Mouse (Mus musculus) Muller cell, postnatal 12 days (primary cell): ENCODE results near the gene Ykt6.
"Not testable (repeated sequence)": the region's sequence is repeated elsewhere in the genome, so short reads cannot be mapped to it uniquely, and the experiment has no call there.

Source experiments
- DNase-seq: peaks from one replicate; pipeline ENCODE4 v3.0.0-alpha.2; 2015; ENCODE audit errors: inconsistent ontology term

Gene Ykt6

DNA sequence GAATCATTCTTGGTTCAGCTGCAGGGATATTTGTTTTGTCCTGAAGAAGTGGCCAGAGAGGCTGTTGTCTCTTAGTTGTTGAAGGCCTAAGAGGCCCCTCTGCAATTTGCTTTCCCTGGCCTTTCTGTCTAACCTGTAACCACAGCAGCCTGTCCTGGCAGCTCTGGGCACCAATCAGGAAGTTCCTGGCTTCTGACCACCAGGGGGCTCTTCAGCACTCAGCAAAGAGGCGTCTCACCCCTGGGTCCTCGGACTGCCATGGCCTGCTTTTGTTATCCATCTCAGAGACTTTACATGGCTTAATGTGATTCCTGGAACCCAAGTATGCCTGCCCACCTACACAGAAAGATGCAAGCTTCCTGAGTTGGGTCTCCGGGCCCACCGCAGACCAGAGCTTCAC, 35.4 kb downstream of the Ykt6 start:
- peak; percentile 39 for DNase-seq

GRCm38 (mm10) chr11:5994212-5994611, 38.7 kb downstream of the Ykt6 start:
- DNase-seq = no peak

DNA sequence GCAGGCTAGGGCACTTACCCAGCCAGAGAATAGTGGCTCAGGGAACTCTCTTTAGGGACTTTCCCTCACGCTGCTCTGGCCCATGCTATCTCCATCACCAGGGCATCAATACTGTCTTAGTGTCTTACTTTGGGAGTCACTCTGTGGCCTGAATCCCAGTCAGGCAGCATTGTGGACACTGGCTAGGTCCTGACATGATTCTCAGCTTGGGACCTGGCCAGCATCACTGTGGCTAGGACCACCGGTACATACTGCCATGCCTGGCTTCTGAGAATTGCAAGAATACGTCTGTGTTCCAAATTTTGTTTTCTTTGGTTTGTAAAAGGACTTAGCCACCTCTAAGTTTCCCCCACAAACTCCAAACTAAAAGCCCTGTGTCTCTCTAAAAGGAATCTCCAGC, 39.4 kb downstream of the Ykt6 start:
- no peak for DNase-seq

- peak; percentile 74 for DNase-seq
Observed at GRCm38 (mm10) chr11:5995989-5996388, 40.5 kb downstream of the Ykt6 start.

- DNase-seq = no peak
Observed at GRCm38 (mm10) chr11:5998472-5998871, 43.0 kb downstream of the Ykt6 start.

GRCm38 (mm10) chr11:5999832-6000771, 44.6 kb downstream of the Ykt6 start:
- DNase-seq = peak; percentile 94

GRCm38 (mm10) chr11:6000961-6001682, 45.6 kb downstream of the Ykt6 start:
- peak; percentile 9 for DNase-seq

GRCm38 (mm10) chr11:6001981-6002649, 46.6 kb downstream of the Ykt6 start:
- peak; percentile 38 for DNase-seq

DNA sequence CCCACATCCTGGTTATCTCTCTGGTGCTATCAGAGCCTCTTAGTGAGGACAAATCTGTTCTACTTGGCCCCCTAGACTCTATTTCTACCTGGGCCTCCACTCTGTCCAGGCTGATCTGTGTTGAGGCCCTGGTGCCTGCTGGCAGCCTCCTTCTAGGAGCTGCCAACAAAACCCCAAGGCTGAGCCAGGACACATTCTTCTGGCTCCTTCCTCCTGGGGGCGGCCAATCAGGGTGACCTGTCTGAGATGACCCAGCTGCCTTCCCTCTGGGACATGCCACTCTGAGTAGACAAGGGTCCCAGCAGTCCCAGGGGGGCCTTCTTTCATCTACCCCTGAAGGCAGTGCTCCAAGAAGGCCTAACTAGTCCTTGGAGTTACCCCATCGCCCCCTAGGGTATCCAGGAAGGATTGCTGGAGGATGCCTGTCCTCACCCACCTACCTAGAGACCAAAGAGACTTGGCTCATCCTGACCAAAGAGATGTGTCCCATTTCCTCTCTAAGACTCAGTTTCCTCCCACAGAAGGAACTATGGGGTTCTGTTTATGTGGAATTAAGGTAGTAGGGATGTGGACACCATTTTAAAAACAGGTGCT, 47.6 kb downstream of the Ykt6 start:
- peak; percentile 44 for DNase-seq

DNA sequence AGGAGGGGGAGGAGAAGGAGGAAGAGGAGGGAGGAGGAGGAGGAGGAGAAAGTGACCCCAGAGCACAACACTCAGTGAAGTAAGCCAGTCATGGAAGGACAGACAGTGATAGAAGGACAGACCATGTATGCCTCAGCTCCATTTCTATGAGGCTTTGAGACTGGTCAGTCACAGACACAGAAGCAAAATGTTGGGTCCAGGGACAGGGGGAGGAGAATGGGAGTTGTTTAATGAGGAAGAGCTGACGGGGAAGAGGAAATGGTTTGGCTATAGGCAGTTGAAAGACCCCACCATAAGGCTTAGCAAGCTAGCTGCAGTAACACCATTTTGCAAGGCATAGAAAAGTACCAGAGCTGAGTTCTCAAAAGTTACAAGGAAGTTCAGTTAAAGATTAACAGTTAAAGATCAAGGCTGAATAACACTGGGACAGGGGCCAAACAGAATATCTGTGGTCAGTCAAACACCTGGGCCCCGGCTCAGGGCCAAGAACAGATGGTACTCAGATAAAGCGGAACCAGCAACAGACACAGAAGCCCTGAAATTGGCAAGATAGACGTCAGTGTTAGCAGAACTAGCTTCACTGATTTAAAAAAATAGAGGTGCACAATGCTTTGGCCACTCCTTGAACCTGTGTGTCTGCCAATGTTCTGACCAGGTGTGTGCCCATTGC, 50.0 kb downstream of the Ykt6 start:
- not testable (repeated sequence) for DNase-seq

DNA sequence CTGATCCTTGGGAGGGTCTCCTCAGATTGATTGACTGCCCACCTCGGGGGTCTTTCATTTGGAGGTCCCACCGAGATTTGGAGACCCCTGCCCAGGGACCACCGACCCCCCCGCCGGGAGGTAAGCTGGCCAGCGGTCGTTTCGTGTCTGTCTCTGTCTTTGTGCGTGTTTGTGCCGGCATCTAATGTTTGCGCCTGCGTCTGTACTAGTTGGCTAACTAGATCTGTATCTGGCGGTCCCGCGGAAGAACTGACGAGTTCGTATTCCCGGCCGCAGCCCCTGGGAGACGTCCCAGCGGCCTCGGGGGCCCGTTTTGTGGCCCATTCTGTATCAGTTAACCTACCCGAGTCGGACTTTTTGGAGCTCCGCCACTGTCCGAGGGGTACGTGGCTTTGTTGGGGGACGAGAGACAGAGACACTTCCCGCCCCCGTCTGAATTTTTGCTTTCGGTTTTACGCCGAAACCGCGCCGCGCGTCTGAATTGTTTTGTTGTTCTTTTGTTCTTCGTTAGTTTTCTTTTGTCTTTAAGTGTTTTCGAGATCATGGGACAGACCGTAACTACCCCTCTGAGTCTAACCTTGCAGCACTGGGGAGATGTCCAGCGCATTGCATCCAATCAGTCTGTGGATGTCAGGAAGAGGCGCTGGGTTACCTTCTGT, 51.0 kb downstream of the Ykt6 start:
- DNase-seq = not testable (repeated sequence)

DNA sequence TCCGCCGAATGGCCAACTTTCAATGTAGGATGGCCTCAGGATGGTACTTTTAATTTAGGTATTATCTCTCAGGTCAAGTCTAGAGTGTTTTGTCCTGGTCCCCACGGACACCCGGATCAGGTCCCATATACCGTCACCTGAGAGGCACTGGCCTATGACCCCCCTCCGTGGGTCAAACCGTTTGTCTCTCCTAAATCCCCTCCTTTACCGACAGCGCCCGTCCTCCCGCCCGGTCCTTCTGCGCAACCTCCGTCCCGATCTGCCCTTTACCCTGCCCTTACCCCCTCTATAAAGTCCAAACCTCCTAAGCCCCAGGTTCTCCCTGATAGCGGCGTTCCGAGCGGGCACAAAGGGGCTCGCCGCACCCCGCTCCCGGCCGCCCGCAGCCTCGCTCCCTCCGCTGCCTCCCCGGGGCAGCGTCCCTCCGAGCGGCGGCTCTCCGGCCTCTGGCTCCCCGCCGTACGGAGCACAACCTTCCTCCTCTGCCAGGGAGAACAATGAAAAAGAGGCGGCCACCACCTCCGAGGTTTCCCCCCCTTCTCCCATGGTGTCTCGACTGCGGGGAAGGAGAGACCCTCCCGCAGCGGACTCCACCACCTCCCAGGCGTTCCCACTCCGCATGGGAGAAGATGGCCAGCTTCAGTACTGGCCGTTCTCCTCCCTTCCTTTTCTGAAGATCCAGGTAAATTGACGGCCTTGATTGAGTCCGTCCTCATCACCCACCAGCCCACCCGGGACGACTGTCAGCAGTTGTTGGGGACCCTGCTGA, 51.7 kb downstream of the Ykt6 start:
- DNase-seq = not testable (repeated sequence)

DNA sequence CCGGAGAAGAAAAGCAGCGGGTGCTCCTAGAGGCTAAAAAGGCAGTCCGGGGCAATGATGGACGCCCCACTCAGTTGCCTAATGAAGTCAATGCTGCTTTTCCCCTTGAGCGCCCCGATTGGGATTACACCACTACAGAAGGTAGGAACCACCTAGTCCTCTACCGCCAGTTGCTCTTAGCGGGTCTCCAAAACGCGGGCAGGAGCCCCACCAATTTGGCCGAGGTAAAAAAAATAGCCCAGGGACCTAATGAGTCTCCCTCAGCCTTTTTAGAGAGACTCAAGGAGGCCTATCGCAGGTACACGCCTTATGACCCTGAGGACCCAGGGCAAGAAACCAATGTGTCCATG, 52.3 kb downstream of the Ykt6 start:
- not testable (repeated sequence) for DNase-seq

DNA sequence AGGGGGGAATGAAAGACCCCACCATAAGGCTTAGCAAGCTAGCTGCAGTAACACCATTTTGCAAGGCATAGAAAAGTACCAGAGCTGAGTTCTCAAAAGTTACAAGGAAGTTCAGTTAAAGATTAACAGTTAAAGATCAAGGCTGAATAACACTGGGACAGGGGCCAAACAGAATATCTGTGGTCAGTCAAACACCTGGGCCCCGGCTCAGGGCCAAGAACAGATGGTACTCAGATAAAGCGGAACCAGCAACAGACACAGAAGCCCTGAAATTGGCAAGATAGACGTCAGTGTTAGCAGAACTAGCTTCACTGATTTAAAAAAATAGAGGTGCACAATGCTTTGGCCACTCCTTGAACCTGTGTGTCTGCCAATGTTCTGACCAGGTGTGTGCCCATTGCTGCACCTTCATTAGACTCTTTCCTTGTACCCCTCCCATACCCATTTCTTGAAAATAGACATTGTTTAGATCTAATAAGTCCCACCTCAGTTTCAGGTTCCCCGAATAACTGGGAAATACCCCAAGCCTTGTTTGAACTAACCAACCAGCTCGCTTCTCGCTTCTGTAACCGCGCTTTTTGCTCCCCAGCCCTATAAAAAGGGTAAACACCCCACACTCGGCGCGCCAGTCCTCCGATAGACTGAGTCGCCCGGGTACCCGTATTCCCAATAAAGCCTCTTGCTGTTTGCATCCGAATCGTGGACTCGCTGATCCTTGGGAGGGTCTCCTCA, 55.4 kb downstream of the Ykt6 start:
- DNase-seq = not testable (repeated sequence)

GRCm38 (mm10) chr11:6011879-6012278, 56.4 kb downstream of the Ykt6 start:
- DNase-seq = no peak

DNA sequence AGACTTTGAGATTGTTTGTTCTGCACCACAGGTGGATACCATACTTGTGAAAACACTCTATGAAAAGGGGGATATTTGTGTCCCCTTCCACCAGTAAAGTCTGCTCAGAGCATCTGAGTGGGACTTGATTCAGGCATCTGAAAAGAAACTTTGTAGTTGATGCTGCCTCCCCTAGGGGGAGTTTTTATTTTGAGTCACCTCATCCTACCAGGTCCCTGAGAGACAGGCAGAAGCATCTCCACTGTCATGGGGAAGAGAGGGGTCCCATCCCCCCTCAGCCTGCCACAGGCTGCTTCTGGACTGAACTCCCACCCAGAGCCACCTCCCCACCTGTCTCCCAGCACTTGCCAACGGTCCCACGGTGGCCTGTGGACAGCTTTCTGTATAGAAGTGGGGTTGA, 57.9 kb downstream of the Ykt6 start:
- DNase-seq = no peak

DNA sequence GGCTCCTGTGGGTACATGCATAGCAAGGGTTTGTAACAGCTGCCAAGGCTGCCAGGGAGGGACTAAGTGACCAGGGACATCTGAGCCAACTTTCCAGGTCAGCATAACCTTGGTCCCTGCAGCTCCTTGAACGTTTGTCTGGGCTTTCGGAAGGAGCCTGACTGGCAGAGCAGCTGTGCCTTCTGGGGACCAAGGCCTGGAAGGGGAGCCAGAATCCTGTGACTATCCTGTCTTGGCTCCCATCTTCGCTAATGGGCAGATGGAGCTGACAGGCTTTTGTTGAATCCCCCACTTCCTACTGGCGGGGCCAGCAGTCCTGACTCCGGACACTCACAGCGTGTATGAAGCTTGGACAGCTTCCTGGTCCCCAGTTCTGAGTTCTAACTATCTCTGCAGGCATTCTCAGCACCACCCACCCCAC, 59.5 kb downstream of the Ykt6 start:
- no peak for DNase-seq

- no peak for DNase-seq
Observed at GRCm38 (mm10) chr11:6016368-6016767, 60.9 kb downstream of the Ykt6 start.

- DNase-seq = no peak
Observed at GRCm38 (mm10) chr11:6016797-6017395, 61.4 kb downstream of the Ykt6 start.
